Mouse (Mus musculus): ENCODE measurements around the gene Stk38. TPM values are rescaled to one million over a fixed set of nuclear protein-coding genes. Genes with fewer than 3 reads are reported as not detected.
A peak's percentile ranks its signal among the peaks of the same experiment; 100 is the strongest.

The Stk38 gene
- total and polyA plus RNA-seq, 2 experiments: 45.8 to 54.4 TPM

GRCm38 (mm10) chr17:29047697-29048514 lies 40.1 kb upstream of the Stk38 start:
- Histone ChIP-seq H3K4me1 (ENCODE audit: control insufficient read depth, insufficient read depth, low read length) (peaks cover 32% of the 10 kb centered on the region), H3K79me2 (ENCODE audit: control insufficient read depth, insufficient read depth, low read length) (no peaks in the 10 kb centered on the region), H3K9ac (ENCODE audit: low read depth, low read length) (no peak overlapping the region), H3K36me3 (ENCODE audit: control insufficient read depth, insufficient read depth, low read length) (peaks cover 12% of the 10 kb centered on the region), H3K4me3 (ENCODE audit: insufficient read depth, low read depth, low read length) (no peak overlapping the region), H3K27me3 (ENCODE audit: control insufficient read depth, insufficient read depth, low read length) (no peaks in the 10 kb centered on the region), H3K27ac (replicated peaks; ENCODE audit: insufficient read depth, low read depth, low read length) (no peak overlapping the region)
- 90% methylated on average over 3 of the region's 3 CpGs for WGBS
- no peak for TF ChIP-seq POLR2A (IDR thresholded peaks at IDR 0.05; ENCODE audit: extremely low read depth, insufficient read depth, low read length)
- no peak for TF ChIP-seq CTCF (IDR thresholded peaks at IDR 0.05; ENCODE audit: low read depth, low read length)
- no peak for DNase-seq (ENCODE audit: extremely low read depth, low read depth, low spot score)

DNA sequence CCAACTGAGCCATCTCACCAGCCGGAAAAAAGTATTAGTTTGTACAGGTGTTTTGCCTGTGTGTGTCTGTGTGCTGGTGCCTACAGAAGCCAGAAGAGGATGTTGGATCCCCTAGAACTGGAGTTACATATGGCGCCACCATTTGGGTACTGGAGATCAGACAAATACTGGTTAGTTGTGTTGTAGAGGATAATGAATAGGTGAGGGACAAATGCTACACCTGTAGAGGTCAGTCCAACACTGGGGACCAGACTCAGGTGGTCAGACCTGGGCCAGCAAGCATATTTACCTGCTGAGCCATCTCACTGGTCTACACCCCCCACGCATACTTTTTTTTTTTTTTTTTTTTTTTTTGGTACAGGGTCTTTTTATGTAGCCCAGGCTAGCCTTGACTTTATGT lies 39.1 kb upstream of the Stk38 start:
- 70% methylated on average over 3 of the region's 3 CpGs for WGBS
- Histone ChIP-seq H3K27ac (replicated peaks; ENCODE audit: insufficient read depth, low read depth, low read length) (no peak overlapping the region), H3K4me1 (ENCODE audit: control insufficient read depth, insufficient read depth, low read length) (peaks cover 32% of the 10 kb centered on the region), H3K9ac (ENCODE audit: low read depth, low read length) (no peak overlapping the region), H3K4me3 (ENCODE audit: insufficient read depth, low read depth, low read length) (no peak overlapping the region), H3K36me3 (ENCODE audit: control insufficient read depth, insufficient read depth, low read length) (peaks cover 16% of the 10 kb centered on the region), H3K79me2 (ENCODE audit: control insufficient read depth, insufficient read depth, low read length) (no peaks in the 10 kb centered on the region), H3K27me3 (ENCODE audit: control insufficient read depth, insufficient read depth, low read length) (no peaks in the 10 kb centered on the region)
- TF ChIP-seq CTCF (IDR thresholded peaks at IDR 0.05; ENCODE audit: low read depth, low read length) (no peak), POLR2A (IDR thresholded peaks at IDR 0.05; ENCODE audit: extremely low read depth, insufficient read depth, low read length) (no peak)
- no peak for DNase-seq (ENCODE audit: extremely low read depth, low read depth, low spot score)

- no peak for TF ChIP-seq CTCF (IDR thresholded peaks at IDR 0.05; ENCODE audit: low read depth, low read length)
- TF ChIP-seq POLR2A (IDR thresholded peaks at IDR 0.05; ENCODE audit: extremely low read depth, insufficient read depth, low read length): no peak
- Histone ChIP-seq H3K79me2 (ENCODE audit: control insufficient read depth, insufficient read depth, low read length) (no peaks in the 10 kb centered on the region), H3K4me3 (ENCODE audit: insufficient read depth, low read depth, low read length) (no peak overlapping the region), H3K36me3 (ENCODE audit: control insufficient read depth, insufficient read depth, low read length) (peaks cover 19% of the 10 kb centered on the region), H3K9ac (ENCODE audit: low read depth, low read length) (no peak overlapping the region), H3K4me1 (ENCODE audit: control insufficient read depth, insufficient read depth, low read length) (peaks cover 32% of the 10 kb centered on the region), H3K27me3 (ENCODE audit: control insufficient read depth, insufficient read depth, low read length) (no peaks in the 10 kb centered on the region), H3K27ac (replicated peaks; ENCODE audit: insufficient read depth, low read depth, low read length) (peak overlapping the region; percentile 50; the same call in 1 of the 2 replicates)
- 30% methylated on average over 12 of the region's 12 CpGs for WGBS
- peak; percentile 97 for DNase-seq (ENCODE audit: extremely low read depth, low read depth, low spot score)
These were observed 38.1 kb upstream of the Stk38 start for GRCm38 (mm10) chr17:29045741-29046530.

DNA sequence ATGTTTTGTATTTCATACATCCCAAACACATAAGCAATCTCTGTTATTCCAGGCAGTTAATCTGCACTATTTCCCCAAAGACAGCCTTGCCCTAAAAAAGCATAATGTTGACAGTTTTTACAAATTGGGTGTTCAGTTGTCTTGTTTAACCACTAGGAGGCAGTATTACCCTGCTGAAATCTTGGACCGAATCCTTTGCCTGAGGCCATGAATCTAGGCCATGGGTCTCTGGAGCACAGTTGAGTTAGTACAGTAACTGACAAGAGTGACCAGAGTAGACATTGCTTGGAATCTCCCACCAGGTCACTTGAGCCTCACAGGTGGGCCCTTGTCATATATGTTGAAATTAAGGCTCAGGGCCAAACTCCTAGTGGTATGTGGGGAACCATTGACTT lies 37.1 kb upstream of the Stk38 start:
- Histone ChIP-seq H3K27ac (replicated peaks; ENCODE audit: insufficient read depth, low read depth, low read length) (peak overlapping the region; percentile 37), H3K4me1 (ENCODE audit: control insufficient read depth, insufficient read depth, low read length) (peaks cover 24% of the 10 kb centered on the region), H3K27me3 (ENCODE audit: control insufficient read depth, insufficient read depth, low read length) (no peaks in the 10 kb centered on the region), H3K9ac (ENCODE audit: low read depth, low read length) (no peak overlapping the region), H3K36me3 (ENCODE audit: control insufficient read depth, insufficient read depth, low read length) (peaks cover 28% of the 10 kb centered on the region), H3K79me2 (ENCODE audit: control insufficient read depth, insufficient read depth, low read length) (no peaks in the 10 kb centered on the region), H3K4me3 (ENCODE audit: insufficient read depth, low read depth, low read length) (no peak overlapping the region)
- no peak for TF ChIP-seq POLR2A (IDR thresholded peaks at IDR 0.05; ENCODE audit: extremely low read depth, insufficient read depth, low read length)
- TF ChIP-seq CTCF (IDR thresholded peaks at IDR 0.05; ENCODE audit: low read depth, low read length): no peak
- WGBS: 16% methylated on average over 1 of the region's 1 CpGs
- DNase-seq (ENCODE audit: extremely low read depth, low read depth, low spot score): peak; percentile 65

DNA sequence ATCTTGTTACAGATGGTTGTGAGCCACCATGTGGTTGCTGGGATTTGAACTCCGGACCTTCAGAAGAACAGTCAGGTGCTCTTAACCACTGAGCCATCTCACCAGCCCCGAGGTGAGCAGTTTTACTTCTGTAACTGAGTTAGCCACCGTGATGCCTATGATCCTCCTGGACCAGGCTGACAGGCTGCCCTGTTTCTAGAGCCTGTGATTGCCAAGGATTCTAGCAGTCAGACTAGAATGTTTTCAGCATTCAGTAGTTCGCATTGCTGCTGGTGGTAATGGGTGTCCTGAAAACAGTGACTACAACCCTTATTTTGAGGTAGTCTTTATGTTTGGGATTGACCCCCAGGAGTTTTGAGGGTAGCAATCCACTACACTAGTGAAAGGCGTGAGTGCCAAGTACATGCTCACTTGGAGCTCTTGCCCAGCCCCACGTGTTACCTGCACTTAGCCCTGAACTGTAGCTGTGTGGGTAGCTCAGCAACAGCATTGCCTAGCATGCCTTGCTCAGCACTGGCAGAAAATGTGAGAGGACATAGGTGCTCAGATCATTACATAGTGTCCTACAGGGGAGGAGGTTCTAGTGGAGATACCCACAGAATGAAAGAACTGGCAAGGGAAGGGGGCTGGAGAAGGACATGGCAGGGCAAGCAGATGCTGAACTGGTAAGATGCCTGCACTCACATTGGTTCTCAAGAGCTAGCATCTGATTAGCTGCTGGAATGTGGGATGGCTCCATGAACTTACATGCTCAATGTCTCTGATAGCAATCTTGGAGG lies 36.5 kb upstream of the Stk38 start:
- Histone ChIP-seq H3K36me3 (ENCODE audit: control insufficient read depth, insufficient read depth, low read length) (peaks cover 33% of the 10 kb centered on the region), H3K79me2 (ENCODE audit: control insufficient read depth, insufficient read depth, low read length) (no peaks in the 10 kb centered on the region), H3K4me1 (ENCODE audit: control insufficient read depth, insufficient read depth, low read length) (peaks cover 18% of the 10 kb centered on the region), H3K9ac (ENCODE audit: low read depth, low read length) (no peak overlapping the region), H3K4me3 (ENCODE audit: insufficient read depth, low read depth, low read length) (no peak overlapping the region), H3K27me3 (ENCODE audit: control insufficient read depth, insufficient read depth, low read length) (no peaks in the 10 kb centered on the region), H3K27ac (replicated peaks; ENCODE audit: insufficient read depth, low read depth, low read length) (no peak overlapping the region)
- WGBS: 67% methylated on average over 6 of the region's 6 CpGs
- no peak for DNase-seq (ENCODE audit: extremely low read depth, low read depth, low spot score)
- TF ChIP-seq CTCF (IDR thresholded peaks at IDR 0.05; ENCODE audit: low read depth, low read length) (no peak), POLR2A (IDR thresholded peaks at IDR 0.05; ENCODE audit: extremely low read depth, insufficient read depth, low read length) (no peak)

Measured in liver, adult 2 months (tissue).